Mouse (Mus musculus) heart, embryonic 13.5 days (tissue): ENCODE data around the gene Maml3. TPM values are rescaled to one million over a fixed set of nuclear protein-coding genes. Genes with fewer than 3 reads are reported as not detected.

Source experiments
- ATAC-seq: fragments of 200-750 bp; cut with Nextera tagmentation; 2 replicates; pipeline ENCODE4 v1.8.0; 2017; ENCODE audit warnings: moderate TSS enrichment; ENCODE audit not compliant: insufficient number of reproducible peaks, low FRiP score, low TSS enrichment; ENCODE audit errors: extremely low read depth
- H3K27ac ChIP-seq: fragments of 300-500 bp; sonication (generic); replicated peaks from 2 replicates; pipeline ENCODE4 v1.5.1; 2015; ENCODE audit warnings: moderate library complexity, mild to moderate bottlenecking, inconsistent platforms
- H3K27me3 ChIP-seq: fragments of 300-500 bp; sonication (generic); replicated peaks from 2 replicates; pipeline ENCODE4 v1.6.1; 2015; ENCODE audit warnings: mild to moderate bottlenecking, inconsistent platforms
- H3K36me3 ChIP-seq: fragments of 300-500 bp; sonication (generic); 2 replicates; pipeline ENCODE4 v1.6.1; 2015; ENCODE audit warnings: mild to moderate bottlenecking, inconsistent platforms
- H3K4me1 ChIP-seq: fragments of 300-500 bp; sonication (generic); 2 replicates; pipeline ENCODE4 v1.6.1; 2015; ENCODE audit warnings: inconsistent platforms
- H3K4me2 ChIP-seq: fragments of 300-500 bp; sonication (generic); 2 replicates; pipeline ENCODE4 v1.6.1; 2015; ENCODE audit warnings: inconsistent platforms, mild to moderate bottlenecking, moderate library complexity
- H3K4me3 ChIP-seq: fragments of 300-500 bp; sonication (generic); 2 replicates; pipeline ENCODE4 v1.5.1; 2015; ENCODE audit warnings: moderate library complexity, mild to moderate bottlenecking, inconsistent platforms
- H3K9ac ChIP-seq: fragments of 300-500 bp; sonication (generic); 2 replicates; pipeline ENCODE4 v1.6.1; 2015; ENCODE audit warnings: inconsistent platforms, mild to moderate bottlenecking, moderate library complexity
- H3K9me3 ChIP-seq: fragments of 300-500 bp; sonication (generic); 2 replicates; pipeline ENCODE4 v1.6.1; 2016; ENCODE audit warnings: inconsistent platforms
- WGBS: fragments of 180-500 bp; shearing (Covaris S2); methylation state at CpG from one replicate; pipeline ENCODE4 v1.1.7; 2015; ENCODE audit warnings: mixed read lengths; 5-methylcytosine and 5-hydroxymethylcytosine counted together
- polyA plus RNA-seq: library from polyadenylated mRNA; unstranded; fragments of >200 nt; fragmentation: Nextera tagmentation; extraction: Ambion mirVana; gene quantifications from 2 replicates; pipeline ENCODE4 v1.2.1, GENCODE M21; 2015

The Maml3 gene
- polyA plus RNA-seq, 1 experiment from 2014 or later, result 2.1 TPM

- Histone ChIP-seq H3K27ac (no peak overlapping the region), H3K9me3 (no peaks in the 10 kb centered on the region), H3K9ac (no peak overlapping the region), H3K36me3 (no peaks in the 10 kb centered on the region), H3K4me2 (no peak overlapping the region), H3K4me1 (peaks cover 59% of the 10 kb centered on the region), H3K27me3 (0 out of 2 replicates have a peak, but pooled peaks cover 3% of the 10 kb centered on the region), H3K4me3 (no peak overlapping the region)
- ATAC-seq, result no peak
- WGBS, result 90% methylated on average over 16 of the region's 16 CpGs
These were observed 372.8 kb downstream of the Maml3 start for GRCm38 (mm10) chr3:51731949-51732636.

- Histone ChIP-seq H3K36me3 (no peaks in the 10 kb centered on the region), H3K27ac (no peak overlapping the region), H3K4me1 (peaks cover 59% of the 10 kb centered on the region), H3K4me3 (no peak overlapping the region), H3K4me2 (no peak overlapping the region), H3K27me3 (0 out of 2 replicates have a peak, but pooled peaks cover under 1% of the 10 kb centered on the region), H3K9ac (no peak overlapping the region), H3K9me3 (no peaks in the 10 kb centered on the region)
- no peak for ATAC-seq
- WGBS, result 82% methylated on average over 7 of the region's 7 CpGs
These were observed 374.2 kb downstream of the Maml3 start for GRCm38 (mm10) chr3:51730662-51731061.

- Histone ChIP-seq H3K9me3 (no peaks in the 10 kb centered on the region), H3K27ac (peak overlapping the region; percentile 95), H3K36me3 (no peaks in the 10 kb centered on the region), H3K27me3 (no peaks in the 10 kb centered on the region), H3K4me2 (peak overlapping the region; percentile 60), H3K4me1 (peaks cover 72% of the 10 kb centered on the region), H3K9ac (peak overlapping the region; percentile 44; the same call in 1 of the 2 replicates), H3K4me3 (no peak overlapping the region)
- 59% methylated on average over 14 of the region's 14 CpGs for WGBS
- no peak for ATAC-seq
These were observed 375.6 kb downstream of the Maml3 start for GRCm38 (mm10) chr3:51729109-51729918.

GRCm38 (mm10) chr3:51728456-51728855 lies 376.4 kb downstream of the Maml3 start:
- Histone ChIP-seq H3K27me3 (no peaks in the 10 kb centered on the region), H3K27ac (peak overlapping the region; percentile 95), H3K4me2 (peak overlapping the region; percentile 60), H3K9ac (peak overlapping the region; percentile 47), H3K4me1 (peaks cover 74% of the 10 kb centered on the region), H3K9me3 (no peaks in the 10 kb centered on the region), H3K36me3 (no peaks in the 10 kb centered on the region), H3K4me3 (peak overlapping the region; percentile 21)
- 11% methylated on average over 12 of the region's 12 CpGs for WGBS
- ATAC-seq, result peak; percentile 90

DNA sequence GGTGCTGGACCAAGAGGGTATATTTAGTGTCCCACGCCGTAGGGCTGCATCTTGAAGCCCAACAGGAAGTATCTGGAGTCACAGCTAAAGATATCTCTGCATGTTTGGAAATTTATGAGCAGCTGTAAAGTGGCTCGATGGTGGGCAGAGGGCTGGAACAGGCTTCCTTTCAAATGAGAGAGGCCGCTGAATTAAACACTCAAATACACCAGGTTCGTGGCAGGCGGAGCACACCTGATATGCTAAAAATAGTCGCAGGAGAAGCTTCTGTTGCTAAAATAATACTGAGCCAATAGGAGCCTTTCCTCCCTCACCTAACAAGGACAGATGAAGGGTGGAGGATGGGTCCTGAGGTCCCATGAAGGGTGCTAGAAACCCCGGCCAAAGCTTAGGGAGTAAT lies 376.9 kb downstream of the Maml3 start:
- Histone ChIP-seq H3K4me3 (peak overlapping the region; percentile 21), H3K4me2 (peak overlapping the region; percentile 60), H3K9ac (peak overlapping the region; percentile 47), H3K36me3 (no peaks in the 10 kb centered on the region), H3K27ac (peak overlapping the region; percentile 95), H3K27me3 (no peaks in the 10 kb centered on the region), H3K4me1 (peaks cover 71% of the 10 kb centered on the region), H3K9me3 (no peaks in the 10 kb centered on the region)
- WGBS, result 7% methylated on average over 8 of the region's 8 CpGs
- peak; percentile 40 for ATAC-seq

GRCm38 (mm10) chr3:51727487-51727886 lies 377.4 kb downstream of the Maml3 start:
- peaks cover 67% of the 10 kb centered on the region for H3K4me1 ChIP-seq
- peak overlapping the region; percentile 60; the same call in 1 of the 2 replicates for H3K4me2 ChIP-seq
- peak overlapping the region; percentile 95 for H3K27ac ChIP-seq
- no peaks in the 10 kb centered on the region for H3K36me3 ChIP-seq
- H3K27me3 ChIP-seq, result no peaks in the 10 kb centered on the region
- ATAC-seq, result no peak
- no peak overlapping the region for H3K4me3 ChIP-seq
- H3K9me3 ChIP-seq, result no peaks in the 10 kb centered on the region
- 55% methylated on average over 3 of the region's 3 CpGs for WGBS
- peak overlapping the region; percentile 47 for H3K9ac ChIP-seq

DNA sequence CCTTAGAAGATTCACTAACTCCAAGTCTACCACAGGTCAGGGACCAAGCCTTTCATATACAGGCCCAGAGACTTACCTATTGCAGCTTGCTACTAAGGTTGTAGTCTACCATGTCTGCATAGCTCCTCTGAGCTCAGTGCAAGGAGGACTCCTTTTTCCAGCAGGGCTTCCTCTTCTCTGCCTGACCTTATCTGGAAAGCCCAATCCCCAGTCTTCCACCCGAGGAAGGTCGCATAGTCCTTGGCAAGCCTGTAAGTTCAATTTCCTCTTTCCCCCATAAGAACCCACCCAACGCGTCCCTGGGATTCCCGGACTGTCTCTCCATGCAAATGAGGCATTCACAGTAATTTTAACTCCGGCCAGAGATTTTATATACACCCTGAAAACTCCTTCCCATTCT lies 378.6 kb downstream of the Maml3 start:
- WGBS, result 56% methylated on average over 6 of the region's 6 CpGs
- ATAC-seq, result no peak
- Histone ChIP-seq H3K27ac (peak overlapping the region; percentile 95), H3K36me3 (no peaks in the 10 kb centered on the region), H3K4me3 (no peak overlapping the region), H3K4me2 (no peak overlapping the region), H3K4me1 (peaks cover 64% of the 10 kb centered on the region), H3K9ac (no peak overlapping the region), H3K27me3 (no peaks in the 10 kb centered on the region), H3K9me3 (no peaks in the 10 kb centered on the region)

- no peak for ATAC-seq
- H3K4me2 ChIP-seq, result no peak overlapping the region
- H3K4me3 ChIP-seq, result no peak overlapping the region
- peaks cover 44% of the 10 kb centered on the region for H3K4me1 ChIP-seq
- no peaks in the 10 kb centered on the region for H3K9me3 ChIP-seq
- WGBS, result 61% methylated on average over 1 of the region's 1 CpGs
- no peak overlapping the region for H3K9ac ChIP-seq
- no peaks in the 10 kb centered on the region for H3K36me3 ChIP-seq
- 0 out of 2 replicates have a peak overlapping the region, but pooled peaks have one; percentile 48 for H3K27ac ChIP-seq
- H3K27me3 ChIP-seq, result no peaks in the 10 kb centered on the region
These were observed 384.9 kb downstream of the Maml3 start for GRCm38 (mm10) chr3:51719982-51720381.

DNA sequence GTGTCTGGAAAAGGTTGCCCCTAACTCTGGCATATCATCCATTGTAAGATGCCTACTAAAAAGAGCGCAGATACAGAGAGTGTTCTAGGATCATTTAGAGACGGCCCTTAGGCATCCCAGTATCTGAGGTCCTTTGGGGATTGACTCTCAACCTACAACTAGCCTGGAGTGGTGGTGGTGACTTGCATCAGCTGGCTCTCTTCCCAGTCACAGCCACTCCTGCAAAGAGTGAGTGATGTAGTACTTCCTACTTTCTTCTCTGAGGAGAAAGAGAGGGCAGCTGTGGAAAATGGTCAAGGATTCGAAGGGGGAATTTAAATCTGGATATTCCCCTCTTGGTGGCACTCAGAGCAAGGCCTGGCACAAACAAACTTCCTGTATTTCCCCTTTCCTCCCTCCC lies 385.5 kb downstream of the Maml3 start:
- Histone ChIP-seq H3K4me2 (no peak overlapping the region), H3K4me3 (no peak overlapping the region), H3K36me3 (no peaks in the 10 kb centered on the region), H3K27ac (peak overlapping the region; percentile 48; the same call in 1 of the 2 replicates), H3K4me1 (peaks cover 44% of the 10 kb centered on the region), H3K27me3 (no peaks in the 10 kb centered on the region), H3K9me3 (no peaks in the 10 kb centered on the region), H3K9ac (no peak overlapping the region)
- no peak for ATAC-seq
- 42% methylated on average over 3 of the region's 3 CpGs for whole genome bisulfite sequencing

- no peak overlapping the region for H3K9ac ChIP-seq
- WGBS, result 63% methylated on average over 4 of the region's 4 CpGs
- no peak overlapping the region for H3K4me2 ChIP-seq
- no peak overlapping the region for H3K4me3 ChIP-seq
- no peak overlapping the region for H3K27ac ChIP-seq
- no peaks in the 10 kb centered on the region for H3K9me3 ChIP-seq
- no peak for ATAC-seq
- H3K27me3 ChIP-seq, result no peaks in the 10 kb centered on the region
- H3K4me1 ChIP-seq, result peaks cover 44% of the 10 kb centered on the region
- no peaks in the 10 kb centered on the region for H3K36me3 ChIP-seq
These were observed 387.0 kb downstream of the Maml3 start for GRCm38 (mm10) chr3:51717909-51718308.

- Histone ChIP-seq H3K27ac (no peak overlapping the region), H3K9me3 (no peaks in the 10 kb centered on the region), H3K4me3 (no peak overlapping the region), H3K27me3 (no peaks in the 10 kb centered on the region), H3K4me1 (peaks cover 49% of the 10 kb centered on the region), H3K36me3 (no peaks in the 10 kb centered on the region), H3K4me2 (no peak overlapping the region), H3K9ac (no peak overlapping the region)
- no peak for ATAC-seq
- WGBS, result 63% methylated on average over 3 of the region's 3 CpGs
These were observed 387.4 kb downstream of the Maml3 start for GRCm38 (mm10) chr3:51717455-51717854.
